Mouse (Mus musculus) erythroblast, embryonic 14.5 days (primary cell): ENCODE data around the gene Sptb.

Experiments used
- GATA1 ChIP-seq: IDR thresholded peaks from 2 replicates; pipeline ENCODE4 v1.6.1; 2012; ENCODE audit warnings: low read length, inconsistent platforms, mixed read lengths
- TAL1 ChIP-seq: IDR thresholded peaks from 3 replicates; pipeline ENCODE4 v1.6.1; 2012; ENCODE audit warnings: low read length, inconsistent platforms, mixed read lengths

DNA sequence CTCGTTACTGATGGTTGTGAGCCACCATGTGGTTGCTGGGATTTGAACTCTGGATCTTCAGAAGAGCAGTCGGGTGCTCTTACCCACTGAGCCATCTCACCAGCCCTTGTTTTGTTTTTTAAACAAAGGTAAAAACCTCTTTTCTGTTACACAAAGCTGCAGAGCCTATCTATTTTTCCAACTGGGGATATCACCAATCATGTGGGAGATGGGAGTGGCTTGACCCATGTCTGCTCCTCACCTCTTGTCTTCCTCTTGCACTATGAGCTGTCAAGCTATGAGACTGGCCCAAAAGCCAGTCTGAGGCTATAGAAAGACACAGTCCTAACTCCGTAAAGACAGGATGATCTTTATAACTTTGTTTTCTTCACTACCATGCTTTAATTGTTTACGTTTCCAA lies 8.0 kb upstream of the Sptb start:
- TF ChIP-seq GATA1 (no peak), TAL1 (no peak)
